Mouse (Mus musculus): ENCODE results near the gene 2200002D01Rik. TPM values are rescaled to one million over a fixed set of nuclear protein-coding genes. Genes with fewer than 3 reads are reported as not detected.
"Not testable (repeated sequence)": the region's sequence is repeated elsewhere in the genome, so short reads cannot be mapped to it uniquely, and the experiment has no call there.

The 2200002D01Rik gene
- polyA plus RNA-seq, 1 experiment from 2014 or later: 2.6 TPM

- Histone ChIP-seq H3K9me3 (no peaks in the 10 kb centered on the region), H3K36me3 (no peaks in the 10 kb centered on the region), H3K9ac (peak within 1 kb of the TSS; percentile 75), H3K27ac (no peak within 1 kb of the TSS), H3K4me3 (peak within 1 kb of the TSS; percentile 53), H3K4me1 (no peaks in the 10 kb centered on the region), H3K4me2 (replicated peaks) (peak within 1 kb of the TSS; percentile 97), H3K27me3 (peaks cover 28% of the 10 kb centered on the region)
- no peak for ATAC-seq (ENCODE audit: insufficient number of reproducible peaks, insufficient read depth, low FRiP score, low TSS enrichment)
- WGBS: 2% methylated on average over 59 of the region's 62 CpGs
These were observed 15.8 kb downstream of the 2200002D01Rik start, which contains the start of gene Kcnk6 for GRCm38 (mm10) chr7:29232247-29233013. TSS of gene Kcnk6 (minus strand) at chr7:29232515.

- no peak for ATAC-seq (ENCODE audit: insufficient number of reproducible peaks, insufficient read depth, low FRiP score, low TSS enrichment)
- Histone ChIP-seq H3K9me3 (no peaks in the 10 kb centered on the region), H3K4me3 (peak overlapping the region; percentile 53), H3K9ac (no peak overlapping the region; the same call in 1 of the 2 replicates), H3K4me2 (replicated peaks) (peak overlapping the region; percentile 97), H3K36me3 (no peaks in the 10 kb centered on the region), H3K4me1 (no peaks in the 10 kb centered on the region), H3K27me3 (peaks cover 28% of the 10 kb centered on the region), H3K27ac (no peak overlapping the region)
- WGBS: 45% methylated on average over 3 of the region's 3 CpGs
These were observed 16.7 kb downstream of the 2200002D01Rik start for GRCm38 (mm10) chr7:29231517-29231916.

- Histone ChIP-seq H3K9ac (no peak overlapping the region), H3K36me3 (no peaks in the 10 kb centered on the region), H3K4me1 (peaks cover 2% of the 10 kb centered on the region), H3K27ac (no peak overlapping the region), H3K27me3 (peaks cover 28% of the 10 kb centered on the region), H3K4me3 (no peak overlapping the region), H3K9me3 (no peaks in the 10 kb centered on the region), H3K4me2 (replicated peaks) (no peak overlapping the region)
- no peak for ATAC-seq (ENCODE audit: insufficient number of reproducible peaks, insufficient read depth, low FRiP score, low TSS enrichment)
- 18% methylated on average over 3 of the region's 3 CpGs for WGBS
These were observed 17.7 kb downstream of the 2200002D01Rik start for GRCm38 (mm10) chr7:29230560-29230959.

DNA sequence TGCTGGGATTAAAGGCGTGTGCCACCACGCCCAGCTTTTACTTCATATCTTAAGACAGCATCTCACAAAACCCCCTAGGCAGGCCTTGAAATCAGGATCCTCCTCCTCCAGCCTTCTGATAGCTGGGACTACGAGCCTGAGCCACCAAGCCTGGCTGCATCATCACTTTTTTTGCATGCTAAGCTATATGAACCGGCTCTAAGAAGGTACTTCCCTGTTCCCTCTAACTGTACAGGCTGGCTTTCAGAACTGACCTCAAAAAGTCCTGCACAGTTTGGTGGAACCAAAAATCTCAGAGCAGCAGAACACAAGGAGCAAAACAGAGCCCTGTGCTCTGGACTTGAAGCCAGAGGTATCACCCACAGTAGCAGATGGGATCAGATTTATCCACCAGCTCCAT lies 20.1 kb downstream of the 2200002D01Rik start:
- Histone ChIP-seq H3K9me3 (no peaks in the 10 kb centered on the region), H3K4me3 (no peak overlapping the region), H3K36me3 (no peaks in the 10 kb centered on the region), H3K9ac (no peak overlapping the region), H3K27ac (no peak overlapping the region), H3K4me1 (peaks cover 9% of the 10 kb centered on the region), H3K4me2 (replicated peaks) (no peak overlapping the region), H3K27me3 (peaks cover 26% of the 10 kb centered on the region)
- WGBS: 72% methylated on average over 4 of the region's 4 CpGs
- ATAC-seq (ENCODE audit: insufficient number of reproducible peaks, insufficient read depth, low FRiP score, low TSS enrichment): no peak

DNA sequence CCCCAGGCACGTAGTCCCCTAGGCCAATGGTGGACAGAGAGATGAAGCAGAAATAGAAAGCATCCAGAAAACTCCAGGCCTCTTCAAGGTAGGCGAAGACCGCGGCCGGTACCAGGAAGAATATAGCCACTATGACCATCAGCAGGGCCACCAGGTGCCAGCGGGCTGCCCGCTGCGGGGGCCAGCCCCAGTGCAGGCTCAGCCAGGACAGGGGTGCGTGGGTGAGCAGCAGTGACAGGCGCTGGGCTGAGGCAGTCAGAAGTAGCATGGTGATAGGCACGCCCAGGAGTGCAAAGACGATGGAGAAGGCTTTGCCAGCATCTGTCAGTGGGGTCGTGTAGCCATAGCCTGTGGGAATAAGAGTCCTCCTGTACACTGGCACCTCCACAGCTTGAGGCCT lies 22.7 kb downstream of the 2200002D01Rik start:
- 0 out of 2 replicates have a peak, but pooled peaks cover under 1% of the 10 kb centered on the region for H3K9me3 ChIP-seq
- H3K27me3 ChIP-seq: 0 out of 2 replicates have a peak, but pooled peaks cover 6% of the 10 kb centered on the region
- H3K4me3 ChIP-seq: peak overlapping the region; percentile 1; the same call in 1 of the 2 replicates
- no peak overlapping the region for H3K9ac ChIP-seq
- WGBS: 65% methylated on average over 13 of the region's 13 CpGs
- H3K4me1 ChIP-seq: peaks cover 9% of the 10 kb centered on the region
- ATAC-seq (ENCODE audit: insufficient number of reproducible peaks, insufficient read depth, low FRiP score, low TSS enrichment): no peak
- no peak overlapping the region for H3K27ac ChIP-seq
- H3K4me2 ChIP-seq (replicated peaks): peak overlapping the region; percentile 38
- no peaks in the 10 kb centered on the region for H3K36me3 ChIP-seq

- WGBS: 8% methylated on average over 16 of the region's 16 CpGs
- Histone ChIP-seq H3K4me1 (peaks cover 9% of the 10 kb centered on the region), H3K27ac (no peak overlapping the region), H3K4me3 (peak overlapping the region; percentile 1; the same call in 1 of the 2 replicates), H3K4me2 (replicated peaks) (peak overlapping the region; percentile 38), H3K27me3 (0 out of 2 replicates have a peak, but pooled peaks cover 4% of the 10 kb centered on the region), H3K9ac (no peak overlapping the region), H3K36me3 (no peaks in the 10 kb centered on the region), H3K9me3 (0 out of 2 replicates have a peak, but pooled peaks cover 7% of the 10 kb centered on the region)
- ATAC-seq (ENCODE audit: insufficient number of reproducible peaks, insufficient read depth, low FRiP score, low TSS enrichment): 0 out of 2 replicates have a peak, but pooled peaks have one; percentile 29
These were observed 23.4 kb downstream of the 2200002D01Rik start for GRCm38 (mm10) chr7:29224756-29225394.

- Histone ChIP-seq H3K4me3 (no peak overlapping the region), H3K9ac (no peak overlapping the region), H3K4me1 (no peaks in the 10 kb centered on the region), H3K9me3 (0 out of 2 replicates have a peak, but pooled peaks cover 5% of the 10 kb centered on the region), H3K27me3 (peaks cover 9% of the 10 kb centered on the region), H3K4me2 (replicated peaks) (no peak overlapping the region), H3K27ac (no peak overlapping the region), H3K36me3 (no peaks in the 10 kb centered on the region)
- 39% methylated on average over 15 of the region's 15 CpGs for WGBS
- ATAC-seq (ENCODE audit: insufficient number of reproducible peaks, insufficient read depth, low FRiP score, low TSS enrichment): no peak
These were observed 33.4 kb downstream of the 2200002D01Rik start for GRCm38 (mm10) chr7:29214846-29215245.

DNA sequence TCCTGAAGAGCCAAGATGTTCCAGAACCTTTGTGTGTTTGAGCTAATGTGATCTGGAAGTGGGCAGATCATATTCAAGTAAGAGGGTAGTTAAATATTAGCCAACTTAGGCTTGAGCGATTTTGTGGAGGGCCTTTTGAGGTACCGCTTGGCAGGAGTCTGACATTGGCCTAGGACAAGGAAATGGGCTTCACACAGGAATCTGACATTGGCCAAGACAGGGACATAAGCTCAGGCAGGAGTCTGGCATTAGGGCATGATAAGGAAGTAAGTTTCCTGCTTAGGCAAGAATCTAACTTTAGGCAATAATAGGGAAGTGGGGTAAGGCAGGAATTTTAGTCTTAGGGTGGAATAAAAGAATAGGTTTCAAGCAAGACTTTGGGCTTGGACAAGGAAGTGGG lies 34.0 kb downstream of the 2200002D01Rik start:
- Histone ChIP-seq H3K4me2 (replicated peaks) (peak overlapping the region; percentile 48; the same call in 1 of the 2 replicates), H3K27ac (no peak overlapping the region)

DNA sequence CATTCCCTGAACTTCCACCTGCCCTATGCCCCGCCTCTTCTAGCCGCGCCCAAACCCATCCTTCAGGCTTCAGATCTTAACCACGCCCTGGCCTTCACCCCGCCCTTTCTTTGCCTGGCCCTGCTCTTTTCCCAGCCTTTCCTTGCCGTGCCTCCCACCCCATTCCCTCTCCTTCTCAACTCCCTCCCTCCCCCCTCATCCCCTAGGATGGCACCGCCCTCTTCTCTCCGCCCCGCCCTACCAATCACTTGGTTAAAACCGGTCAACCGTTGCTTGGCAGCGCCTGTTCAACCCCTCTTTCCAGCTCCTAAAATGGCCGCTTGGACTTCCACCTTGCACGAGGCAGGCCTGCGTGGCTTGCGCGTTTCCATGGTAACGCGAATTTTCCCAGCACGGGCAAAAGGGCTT lies 34.6 kb downstream of the 2200002D01Rik start, which contains the start of gene Catsperg1:
Catsperg1 (minus strand) TSS at position 361 of the 408 bp plus-strand sequence.
- Histone ChIP-seq H3K4me1 (no peaks in the 10 kb centered on the region), H3K9me3 (no peaks in the 10 kb centered on the region), H3K4me3 (peak within 1 kb of the TSS; percentile 17; the same call in 1 of the 2 replicates), H3K4me2 (replicated peaks) (peak within 1 kb of the TSS; percentile 48), H3K9ac (no peak within 1 kb of the TSS), H3K27ac (no peak within 1 kb of the TSS), H3K27me3 (peaks cover 9% of the 10 kb centered on the region), H3K36me3 (no peaks in the 10 kb centered on the region)
- no peak for ATAC-seq (ENCODE audit: insufficient number of reproducible peaks, insufficient read depth, low FRiP score, low TSS enrichment)
- 2% methylated on average over 20 of the region's 20 CpGs for WGBS

More for the DNA sequence above, 34.0 kb downstream of the 2200002D01Rik start:
- peaks cover 9% of the 10 kb centered on the region for H3K27me3 ChIP-seq
- H3K4me3 ChIP-seq: no peak overlapping the region
- H3K9ac ChIP-seq: no peak overlapping the region
- 69% methylated on average over 2 of the region's 2 CpGs for WGBS
- no peaks in the 10 kb centered on the region for H3K36me3 ChIP-seq
- no peaks in the 10 kb centered on the region for H3K9me3 ChIP-seq
- no peak for ATAC-seq (ENCODE audit: insufficient number of reproducible peaks, insufficient read depth, low FRiP score, low TSS enrichment)
- H3K4me1 ChIP-seq: no peaks in the 10 kb centered on the region

DNA sequence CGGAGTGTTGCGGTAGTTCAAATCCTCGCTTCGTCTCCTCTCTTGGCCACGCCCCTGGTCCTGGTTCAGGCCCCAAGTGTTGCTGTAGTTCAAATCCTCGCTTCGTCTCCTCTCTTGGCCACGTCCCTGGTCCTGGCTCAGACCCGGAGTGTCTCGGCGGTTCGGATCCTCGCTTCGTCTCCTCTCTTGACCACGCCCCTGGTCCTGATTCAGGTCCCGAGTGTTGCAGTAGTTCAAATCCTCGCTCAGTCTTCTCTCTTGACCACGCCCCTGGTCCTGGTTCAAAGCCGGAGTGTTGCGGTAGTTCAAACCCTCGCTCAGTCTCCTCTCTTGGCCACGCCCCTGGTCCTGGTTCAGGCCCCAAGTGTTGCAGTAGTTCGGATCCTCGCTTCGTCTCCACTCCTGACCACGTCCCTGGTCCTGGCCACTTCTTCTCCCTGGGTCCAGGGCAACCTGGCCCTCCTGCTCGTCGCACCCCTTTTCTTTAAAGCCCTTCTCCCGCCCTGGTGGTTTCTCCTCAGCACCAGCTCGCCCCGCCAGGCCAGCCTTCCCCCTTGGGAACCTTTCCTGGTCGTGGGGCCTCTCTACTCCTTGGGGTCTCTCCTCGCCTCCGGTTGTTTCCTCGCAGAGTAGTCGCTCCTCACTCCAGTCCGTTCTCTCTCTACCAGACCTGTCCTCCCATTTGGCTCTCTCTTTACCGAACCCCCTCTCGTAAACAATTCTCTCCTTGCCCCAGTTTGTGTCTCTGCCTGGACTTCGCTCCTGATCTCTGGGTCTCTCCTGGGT lies 35.3 kb downstream of the 2200002D01Rik start:
- H3K4me3 ChIP-seq: peak overlapping the region; percentile 17; the same call in 1 of the 2 replicates

GRCm38 (mm10) chr7:29212199-29212765 lies 36.0 kb downstream of the 2200002D01Rik start:
- WGBS: 12% methylated on average over 26 of the region's 26 CpGs
- peaks cover 9% of the 10 kb centered on the region for H3K27me3 ChIP-seq
- no peak overlapping the region for H3K27ac ChIP-seq
- H3K4me3 ChIP-seq: no peak overlapping the region
- H3K9me3 ChIP-seq: no peaks in the 10 kb centered on the region
- ATAC-seq (ENCODE audit: insufficient number of reproducible peaks, insufficient read depth, low FRiP score, low TSS enrichment): no peak
- H3K36me3 ChIP-seq: no peaks in the 10 kb centered on the region
- H3K9ac ChIP-seq: no peak overlapping the region
- no peaks in the 10 kb centered on the region for H3K4me1 ChIP-seq
- peak overlapping the region; percentile 46 for H3K4me2 ChIP-seq (replicated peaks)

More for the DNA sequence above, 35.3 kb downstream of the 2200002D01Rik start:
- not testable (repeated sequence) for ATAC-seq (ENCODE audit: insufficient number of reproducible peaks, insufficient read depth, low FRiP score, low TSS enrichment); H3K9ac ChIP-seq; H3K9me3 ChIP-seq; H3K27me3 ChIP-seq; H3K27ac ChIP-seq; H3K36me3 ChIP-seq; H3K4me1 ChIP-seq
- WGBS: 13% methylated on average over 40 of the region's 40 CpGs
- H3K4me2 ChIP-seq (replicated peaks): peak overlapping the region; percentile 48

Measured in embryonic facial prominence, embryonic 12.5 days (tissue).